Mouse (Mus musculus) frontal cortex, postnatal 36 days (tissue): ENCODE results near the gene Eipr1.
"Not testable (repeated sequence)": the region's sequence is repeated elsewhere in the genome, so short reads cannot be mapped to it uniquely, and the experiment has no call there.

Experiments
- DNase-seq, 2 experiments: peaks; one replicate each; pipeline ENCODE4 v3.0.0; 2022; ENCODE audit warnings: low spot score in 2 of 2

Eipr1 gene

GRCm38 (mm10) chr12:28889068-28889674 lies 137.6 kb downstream of the Eipr1 start:
- DNase-seq: no peak

- no peak for DNase-seq
Measured at GRCm38 (mm10) chr12:28891523-28891922, 139.9 kb downstream of the Eipr1 start.

- DNase-seq: no peak
Measured at GRCm38 (mm10) chr12:28896577-28896976, 145.0 kb downstream of the Eipr1 start.

- DNase-seq: no peak
Measured at GRCm38 (mm10) chr12:28898307-28898706, 146.7 kb downstream of the Eipr1 start.

GRCm38 (mm10) chr12:28899696-28900095 lies 148.1 kb downstream of the Eipr1 start:
- no peak for DNase-seq

GRCm38 (mm10) chr12:28900341-28900740 lies 148.7 kb downstream of the Eipr1 start:
- DNase-seq: no peak

GRCm38 (mm10) chr12:28902132-28902531 lies 150.5 kb downstream of the Eipr1 start:
- no peak for DNase-seq

GRCm38 (mm10) chr12:28903082-28903481 lies 151.5 kb downstream of the Eipr1 start:
- no peak for DNase-seq

GRCm38 (mm10) chr12:28905486-28905885 lies 153.9 kb downstream of the Eipr1 start:
- DNase-seq: no peak

- no peak for DNase-seq
Measured at GRCm38 (mm10) chr12:28906016-28906415, 154.4 kb downstream of the Eipr1 start.

GRCm38 (mm10) chr12:28906809-28907297 lies 155.2 kb downstream of the Eipr1 start:
- no peak for DNase-seq

GRCm38 (mm10) chr12:28907814-28908213 lies 156.2 kb downstream of the Eipr1 start:
- no peak for DNase-seq

GRCm38 (mm10) chr12:28909851-28910250 lies 158.2 kb downstream of the Eipr1 start:
- DNase-seq: no peak

GRCm38 (mm10) chr12:28910568-28910967 lies 159.0 kb downstream of the Eipr1 start:
- no peak for DNase-seq

- DNase-seq: no peak
Measured at GRCm38 (mm10) chr12:28912351-28912936, 160.8 kb downstream of the Eipr1 start.

- DNase-seq: no peak
Measured at GRCm38 (mm10) chr12:28913099-28913498, 161.5 kb downstream of the Eipr1 start.

GRCm38 (mm10) chr12:28914056-28914455 lies 162.5 kb downstream of the Eipr1 start:
- not testable (repeated sequence) for DNase-seq
